Mouse (Mus musculus): Measurements from ENCODE around the gene Phldb2.

Gene Phldb2

DNA sequence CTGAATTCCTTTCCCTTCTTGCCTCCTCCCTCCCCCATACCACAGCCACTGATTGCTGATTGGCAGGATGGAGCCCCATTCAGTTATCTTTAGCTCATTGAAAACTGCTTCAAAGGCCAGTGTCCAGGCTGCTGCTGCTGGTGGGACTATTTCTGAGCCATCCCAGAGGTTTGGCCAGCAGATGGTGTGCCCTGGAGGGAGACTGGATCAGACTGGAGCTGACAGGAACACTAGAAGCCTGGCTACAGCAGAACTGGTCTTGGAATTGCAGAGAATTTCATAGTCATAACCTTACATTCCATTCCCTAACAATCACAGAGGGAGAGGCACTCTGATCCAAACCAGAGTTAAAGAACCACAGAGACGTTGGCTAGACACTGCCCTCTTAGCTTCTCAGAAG, 60.5 kb downstream of the Phldb2 start:
- no peak for DNase-seq (ENCODE audit: low spot score in 2 of 2)

DNA sequence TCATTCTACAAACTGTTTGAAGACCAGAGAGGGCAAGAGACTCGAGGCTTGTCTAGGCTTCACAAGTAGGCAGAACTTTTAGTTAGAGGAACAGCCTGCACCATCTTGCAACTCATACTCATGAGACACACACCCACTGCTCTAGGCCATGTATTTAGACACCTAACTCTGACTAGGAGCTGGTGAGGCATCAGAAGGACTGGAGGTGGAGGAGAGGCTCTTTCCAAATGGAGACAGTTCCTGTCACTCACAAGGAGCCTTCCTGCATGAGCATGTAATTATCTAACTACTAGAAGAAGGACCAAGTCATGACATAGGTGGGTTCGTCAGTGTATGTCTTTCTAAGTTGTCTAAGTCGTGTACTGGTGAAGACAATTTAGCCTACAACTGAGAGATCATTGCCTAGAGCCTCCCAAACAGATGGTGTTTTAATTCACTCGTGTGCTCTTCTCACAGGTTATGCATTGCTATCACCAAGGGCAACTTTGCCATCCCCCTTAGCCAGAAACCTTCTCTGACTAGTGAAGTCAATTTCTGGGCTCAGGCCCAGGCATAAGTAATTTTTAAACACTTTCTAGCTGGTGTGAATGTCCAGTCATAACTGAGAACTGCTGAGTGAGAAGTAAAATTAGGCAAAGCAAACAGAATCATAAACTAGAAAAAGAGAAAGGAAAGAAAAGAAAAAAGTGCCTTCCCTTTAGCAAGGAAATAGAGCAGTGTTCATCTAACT, 62.8 kb downstream of the Phldb2 start:
- no peak for DNase-seq (ENCODE audit: low spot score in 2 of 2)

DNA sequence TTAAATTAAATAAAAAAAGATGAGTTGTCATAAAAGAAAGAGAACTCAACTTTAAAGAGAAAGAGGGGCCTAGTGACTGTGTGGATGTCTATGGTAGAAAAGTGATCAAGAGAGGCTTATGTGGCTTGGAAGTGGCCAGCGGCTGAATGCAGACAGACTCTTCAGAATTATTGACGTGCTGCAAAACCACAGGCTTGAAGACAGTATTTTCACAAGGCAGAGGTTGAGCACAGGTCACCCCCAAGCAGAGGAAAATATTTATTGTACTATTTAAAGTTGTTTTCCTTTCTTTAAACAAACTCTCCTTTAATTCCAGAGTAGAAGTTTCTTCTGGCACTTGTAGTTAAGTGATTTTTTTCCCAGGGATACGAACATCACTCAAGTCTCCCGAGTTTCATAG, 63.8 kb downstream of the Phldb2 start:
- no peak for DNase-seq (ENCODE audit: low spot score in 2 of 2)

DNA sequence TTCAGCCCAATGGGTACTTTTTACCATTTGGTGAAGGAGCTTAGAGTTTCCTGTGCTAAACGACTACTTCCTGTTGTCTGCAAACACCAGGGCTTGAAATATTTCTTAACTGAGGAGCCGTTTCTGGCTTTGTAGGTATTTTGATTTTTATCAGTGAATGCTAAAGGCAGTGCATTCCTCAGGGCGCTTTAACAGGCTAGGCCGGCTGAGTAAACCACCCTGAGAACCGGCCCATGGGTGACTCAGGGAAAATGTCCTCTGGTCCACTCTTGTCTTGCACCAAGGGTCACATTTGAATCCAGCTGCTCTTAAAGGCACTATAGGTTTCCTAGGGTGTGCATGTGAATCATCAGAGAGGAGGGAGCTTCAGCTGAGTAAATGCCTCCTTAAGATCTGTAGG, 66.8 kb downstream of the Phldb2 start:
- DNase-seq (ENCODE audit: low spot score in 2 of 2), result no peak

DNA sequence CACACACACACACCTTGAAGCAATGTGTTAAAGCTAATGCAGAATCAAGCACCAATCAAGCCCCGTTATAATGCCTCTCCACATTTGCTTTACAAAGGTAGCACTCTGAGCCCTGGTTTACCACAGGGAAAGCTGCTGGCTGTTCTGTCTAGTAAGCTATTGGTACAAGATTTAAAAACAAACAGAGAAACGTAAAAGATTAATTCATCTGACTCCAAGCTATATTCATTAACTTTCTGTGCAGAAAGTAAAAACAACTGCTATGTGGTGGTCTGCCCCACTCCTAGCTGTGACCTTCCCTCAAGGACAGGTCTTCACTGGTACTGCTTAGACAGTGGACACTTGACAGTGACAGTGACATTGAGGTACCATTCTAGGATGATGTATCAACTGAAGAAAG, 69.2 kb downstream of the Phldb2 start:
- no peak for DNase-seq (ENCODE audit: low spot score in 2 of 2)

DNA sequence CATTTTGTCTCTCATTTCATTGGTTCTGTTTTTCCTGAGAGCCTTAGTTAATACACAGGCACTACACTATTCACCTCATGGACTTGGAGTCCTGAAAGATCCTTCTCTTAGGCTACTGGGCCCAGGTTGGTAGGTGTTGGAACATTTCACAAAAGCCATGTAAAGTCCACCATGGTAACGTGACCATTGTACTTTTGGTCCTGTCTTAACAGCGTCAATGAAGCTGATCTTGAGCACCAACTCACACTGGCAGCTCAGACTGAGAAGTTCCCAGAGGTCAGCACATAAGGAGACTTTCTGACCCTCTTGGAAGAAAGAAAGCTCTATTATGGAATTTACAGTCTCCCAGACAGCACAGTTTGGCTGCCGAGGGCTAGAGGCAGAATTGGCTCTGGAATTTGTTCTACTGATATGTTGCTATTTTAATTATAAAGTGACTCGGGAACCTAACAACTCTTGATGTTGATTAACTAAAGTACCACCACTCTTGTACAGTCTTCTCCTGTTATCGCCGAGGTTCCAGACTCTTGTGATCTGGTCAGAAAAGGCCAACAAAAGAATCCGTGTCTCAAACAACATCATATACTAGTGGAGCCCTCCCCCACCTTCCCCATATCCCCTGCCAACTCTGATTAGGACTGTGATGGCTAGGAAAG, 72.1 kb downstream of the Phldb2 start:
- no peak for DNase-seq (ENCODE audit: low spot score in 2 of 2)

DNA sequence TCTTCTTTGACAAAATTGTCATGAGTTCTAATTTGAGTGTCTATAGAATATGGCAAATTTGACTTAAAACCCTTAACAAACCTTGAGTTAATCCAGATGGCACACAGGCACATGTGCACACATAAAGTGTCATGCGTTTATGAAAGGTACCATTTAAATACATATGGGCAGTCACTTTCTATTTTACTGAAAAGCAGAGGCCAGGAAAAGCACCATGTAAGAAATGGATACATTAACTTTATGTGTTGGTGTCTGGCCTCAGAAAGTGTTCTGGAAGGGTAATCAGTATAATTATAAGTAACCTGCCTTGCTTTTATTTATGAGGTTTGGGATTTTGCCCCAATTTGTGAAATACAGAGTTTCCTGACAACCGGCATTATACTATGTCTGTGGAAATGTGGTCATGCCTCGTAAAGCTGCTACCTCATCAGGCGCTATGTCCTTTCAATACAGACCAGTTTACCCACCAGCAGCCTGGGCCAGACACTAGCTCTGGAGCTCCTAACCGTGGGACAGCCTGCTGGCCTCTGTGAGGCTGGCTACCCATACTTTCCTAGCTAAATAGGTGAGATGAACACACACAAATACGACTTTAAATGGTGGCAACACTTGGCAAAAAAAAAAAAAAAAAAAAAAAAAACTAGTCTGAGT, 73.2 kb downstream of the Phldb2 start:
- DNase-seq (ENCODE audit: low spot score in 2 of 2), result no peak

DNA sequence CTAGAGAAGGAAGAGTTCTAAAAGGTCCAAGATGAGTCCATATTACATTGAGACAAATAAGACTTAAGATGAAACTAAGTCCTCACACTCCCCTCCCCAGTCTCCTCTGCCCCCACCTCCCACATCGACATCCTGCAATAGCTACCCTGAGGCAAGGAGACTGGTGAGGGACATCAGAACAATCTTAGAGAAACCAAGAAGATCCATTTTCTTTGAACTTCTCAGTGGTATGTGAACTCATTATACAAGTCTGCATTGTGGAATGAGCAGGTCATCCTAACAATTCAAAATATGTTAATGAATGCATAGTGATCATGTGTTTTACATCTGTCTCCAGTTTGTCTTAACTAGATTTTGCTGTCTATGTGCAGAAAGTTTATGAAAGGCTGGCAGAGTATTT, 75.7 kb downstream of the Phldb2 start:
- DNase-seq (ENCODE audit: low spot score in 2 of 2), result no peak

DNA sequence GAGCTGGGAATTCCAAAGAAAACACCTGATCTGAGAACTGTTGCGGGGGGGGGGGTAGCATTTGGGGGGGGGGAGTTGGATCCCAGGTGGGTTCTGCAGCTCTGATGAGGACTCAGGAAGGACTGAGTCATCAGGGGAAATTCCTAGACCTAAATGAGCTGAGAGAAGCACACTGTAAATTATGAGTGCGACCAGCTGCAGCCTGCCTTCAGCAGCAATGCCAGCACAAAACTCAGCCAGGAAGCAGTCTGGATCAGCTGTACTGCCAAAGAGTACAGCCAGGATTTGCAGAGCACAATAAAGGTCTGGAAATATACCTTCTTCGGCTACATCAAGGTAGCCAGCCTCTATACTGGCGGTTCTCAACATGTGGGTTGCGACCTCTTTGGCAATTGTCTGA, 76.2 kb downstream of the Phldb2 start:
- no peak for DNase-seq (ENCODE audit: low spot score in 2 of 2)

DNA sequence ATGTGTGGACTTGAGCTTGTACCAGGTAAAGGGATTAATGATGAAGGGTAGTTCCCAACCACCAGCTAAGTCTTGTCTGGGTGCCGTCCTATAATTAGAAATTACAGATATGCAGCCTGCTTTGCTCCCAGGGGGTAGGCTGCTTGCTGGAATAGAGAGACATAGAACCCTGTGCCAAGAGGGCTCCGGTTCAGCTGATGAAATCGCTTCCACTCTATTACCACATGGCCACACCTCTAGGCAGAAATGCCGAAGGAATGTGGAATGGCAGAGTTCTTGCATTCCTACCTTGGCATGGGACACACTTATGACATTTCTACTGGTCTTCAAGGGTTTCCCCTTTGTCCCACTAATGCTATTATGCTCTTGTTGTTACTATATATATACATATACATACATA, 80.0 kb downstream of the Phldb2 start:
- DNase-seq (ENCODE audit: low spot score in 2 of 2), result no peak

DNA sequence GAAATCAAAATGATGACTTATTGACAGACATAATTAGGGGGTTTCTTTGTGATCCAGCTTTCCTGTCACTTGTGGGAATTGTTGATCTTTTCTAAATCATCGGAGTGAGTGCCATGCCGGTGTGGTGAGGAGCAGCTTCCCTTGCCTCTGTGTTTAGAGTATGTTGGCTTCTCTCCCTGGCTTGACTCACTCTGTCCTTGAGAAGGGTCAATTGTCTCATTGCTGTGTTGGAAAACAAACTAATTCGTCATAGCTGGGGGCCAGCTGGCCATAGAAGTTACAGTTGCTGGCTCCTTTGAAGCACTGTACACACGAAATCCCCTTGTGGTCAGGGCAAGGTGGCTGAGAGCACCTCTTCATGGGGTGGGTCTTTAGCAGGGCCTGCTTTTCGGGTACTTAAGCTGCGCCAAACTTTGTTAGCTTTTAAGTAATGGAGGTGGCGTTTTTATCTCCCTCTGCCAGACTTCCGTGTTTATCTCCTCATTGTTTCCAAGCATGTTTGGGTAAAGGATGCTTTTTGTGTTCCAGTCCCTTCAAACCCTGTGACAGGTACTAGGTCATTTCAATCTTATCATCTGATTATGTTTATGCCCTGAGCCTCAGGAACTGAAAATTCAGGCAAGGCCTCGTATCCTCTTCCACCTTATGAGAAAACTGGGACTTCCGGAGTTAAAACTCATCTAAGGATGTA, 82.0 kb downstream of the Phldb2 start:
- DNase-seq (ENCODE audit: low spot score in 2 of 2), result no peak

DNA sequence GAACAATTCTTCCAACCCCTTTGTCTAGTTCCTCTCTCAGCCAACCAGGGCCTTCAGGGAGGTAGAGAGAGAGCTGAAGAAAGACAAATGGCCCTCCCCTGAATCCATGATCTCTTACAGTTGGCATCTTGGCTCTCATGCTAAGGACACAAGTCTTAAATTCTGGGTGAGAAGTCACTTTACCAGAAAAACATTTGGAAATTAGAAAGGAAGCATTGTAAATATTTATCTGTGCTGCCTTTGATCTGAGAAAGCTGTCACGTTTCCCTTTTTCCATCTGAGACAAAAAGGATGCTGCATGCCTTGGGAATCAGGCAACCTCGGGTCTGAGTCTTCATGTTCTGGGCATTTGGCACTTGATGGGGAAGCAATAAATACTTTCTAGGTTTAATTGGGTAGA, 82.7 kb downstream of the Phldb2 start:
- no peak for DNase-seq (ENCODE audit: low spot score in 2 of 2)

DNA sequence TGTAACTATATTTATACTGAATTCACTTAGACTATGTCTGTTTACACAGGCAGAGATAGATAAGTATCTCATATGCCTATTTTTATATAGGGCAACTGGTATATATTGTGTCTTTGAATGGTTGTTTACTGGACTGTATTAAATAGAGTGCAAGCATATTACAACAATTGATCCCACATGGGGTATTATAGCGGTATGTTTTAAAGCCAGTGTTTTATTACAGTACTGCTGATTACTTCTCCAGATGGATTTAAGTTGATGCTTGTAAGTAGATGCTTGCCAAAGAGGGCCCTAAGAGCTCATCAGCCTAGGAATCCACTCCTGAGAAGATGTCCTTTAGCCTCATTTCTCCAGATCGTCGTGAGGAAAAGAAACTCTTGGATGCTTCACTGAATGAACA, 84.4 kb downstream of the Phldb2 start:
- no peak for DNase-seq (ENCODE audit: low spot score in 2 of 2)

DNA sequence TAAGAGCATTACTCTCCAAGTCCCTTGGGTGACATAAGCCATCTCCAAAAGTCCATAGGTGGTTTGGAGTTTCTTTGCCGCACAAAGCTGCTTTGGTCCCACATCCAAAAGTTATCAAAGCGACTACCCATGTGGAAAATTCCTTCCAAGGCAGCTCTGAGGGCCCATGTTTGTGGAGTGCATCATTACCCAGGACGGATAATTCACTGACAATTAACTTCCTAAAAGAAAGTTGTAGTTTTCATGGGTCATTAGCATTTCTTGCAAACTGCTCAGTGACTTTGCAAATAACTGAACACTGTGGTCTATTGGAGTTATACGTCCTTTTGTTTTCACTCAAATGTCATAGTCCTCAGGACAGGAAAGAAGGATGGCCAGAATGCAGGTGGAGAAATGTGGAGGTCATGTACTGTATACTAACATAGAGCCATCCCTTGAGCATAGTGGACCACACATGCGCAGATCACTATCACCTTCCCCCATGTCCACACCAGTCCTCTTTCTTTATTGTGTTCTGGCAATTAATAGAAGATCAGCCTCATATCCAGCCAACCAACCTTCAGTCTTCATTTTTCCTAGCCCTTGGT, 96.0 kb downstream of the Phldb2 start:
- no peak for DNase-seq (ENCODE audit: low spot score in 2 of 2)

DNA sequence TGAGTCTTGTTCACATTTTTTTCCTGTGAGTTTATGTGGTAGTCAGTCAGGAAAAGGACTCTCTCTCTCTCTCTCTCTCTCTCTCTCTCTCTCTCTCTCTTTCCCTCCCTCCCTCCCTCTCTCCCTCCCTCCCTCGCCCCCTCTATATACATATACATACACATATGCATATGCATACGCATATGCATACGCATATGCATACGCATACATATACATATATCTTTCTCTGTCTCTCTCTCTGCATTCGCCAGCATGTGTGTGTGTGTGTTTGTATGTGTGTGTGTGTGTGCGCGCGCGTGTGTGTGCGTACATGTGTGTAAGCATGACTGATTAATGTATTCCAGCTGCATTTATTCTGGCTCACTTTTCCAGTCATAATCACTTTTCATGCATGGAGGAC, 98.9 kb downstream of the Phldb2 start:
- DNase-seq (ENCODE audit: low spot score in 2 of 2), result no peak

DNA sequence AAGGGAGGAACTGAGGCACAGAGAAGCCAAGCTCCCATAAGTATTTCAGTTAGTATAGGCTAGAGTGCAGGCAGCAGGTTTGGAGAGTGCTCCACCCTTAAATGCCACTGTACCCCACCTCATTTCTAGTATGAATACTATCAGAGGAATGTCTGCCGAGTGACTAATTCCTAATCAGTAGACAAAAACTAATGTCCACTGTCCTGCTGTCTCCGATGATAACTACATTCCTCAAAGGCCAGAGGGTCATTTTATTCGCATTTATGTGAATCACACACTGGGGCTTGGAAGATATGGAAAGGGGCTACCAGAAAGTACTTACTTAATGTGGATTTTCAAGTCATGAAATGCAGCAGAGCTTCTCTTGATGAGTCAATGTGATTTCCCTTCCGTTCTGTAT, 104.4 kb downstream of the Phldb2 start:
- no peak for DNase-seq (ENCODE audit: low spot score in 2 of 2)

DNA sequence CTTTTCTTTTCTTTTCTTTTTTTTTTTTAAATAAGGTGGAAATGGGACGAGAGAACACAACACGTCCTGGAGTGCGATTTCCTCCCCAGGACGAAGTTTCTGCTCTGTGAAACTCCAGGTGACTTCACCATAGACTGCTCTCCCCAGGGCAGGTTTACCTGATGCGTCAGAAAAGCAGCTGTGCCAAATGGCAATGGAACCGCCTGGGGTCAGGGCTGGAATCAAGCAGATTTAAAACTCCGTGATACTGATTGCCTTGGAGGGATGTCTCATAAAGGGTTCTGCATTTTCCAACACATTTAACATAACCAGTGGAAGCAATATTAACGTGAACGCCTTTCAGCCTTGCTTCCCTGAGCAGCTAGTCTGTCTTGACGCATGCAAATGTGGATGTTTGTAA, 108.5 kb downstream of the Phldb2 start:
- DNase-seq (ENCODE audit: low spot score in 2 of 2), result no peak

DNA sequence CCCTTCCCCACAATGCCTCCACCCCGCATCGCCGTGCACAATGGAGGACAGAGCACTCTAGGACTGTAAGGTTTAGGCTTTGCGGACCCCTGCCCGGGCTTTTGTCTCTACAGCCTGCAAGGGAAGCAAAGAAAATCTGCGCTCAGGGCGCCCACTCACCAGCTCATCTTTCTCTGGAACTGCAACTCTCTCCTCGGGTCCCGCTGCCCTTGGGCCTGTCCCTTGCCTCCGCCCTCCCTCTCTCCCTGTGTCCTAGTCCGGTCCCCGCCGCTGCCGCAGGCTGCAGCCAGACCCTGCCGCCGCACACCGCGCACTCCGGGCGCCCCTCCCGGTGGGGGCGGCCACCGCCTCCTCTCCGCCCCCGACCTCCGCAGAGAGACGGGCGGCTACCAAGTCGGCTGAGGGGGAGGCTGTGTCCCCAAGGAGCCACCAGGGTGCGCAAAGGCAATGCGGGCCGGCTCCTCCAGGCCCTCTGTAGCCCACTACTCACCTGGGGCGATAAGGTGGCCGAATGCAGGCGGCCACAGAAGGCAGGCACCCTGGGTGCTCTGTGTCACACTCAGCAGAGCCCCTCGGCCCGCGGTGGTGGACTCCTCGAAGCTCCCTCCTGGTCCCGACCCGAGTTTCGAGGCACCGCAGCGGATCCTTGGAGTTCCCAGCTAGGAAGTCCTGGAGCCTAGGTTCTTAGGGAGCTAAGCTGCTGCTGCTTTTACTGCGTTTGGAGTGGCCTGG, 109.2 kb downstream of the Phldb2 start:
- peak; percentile 8 to 24 for DNase-seq (ENCODE audit: low spot score in 2 of 2)

DNA sequence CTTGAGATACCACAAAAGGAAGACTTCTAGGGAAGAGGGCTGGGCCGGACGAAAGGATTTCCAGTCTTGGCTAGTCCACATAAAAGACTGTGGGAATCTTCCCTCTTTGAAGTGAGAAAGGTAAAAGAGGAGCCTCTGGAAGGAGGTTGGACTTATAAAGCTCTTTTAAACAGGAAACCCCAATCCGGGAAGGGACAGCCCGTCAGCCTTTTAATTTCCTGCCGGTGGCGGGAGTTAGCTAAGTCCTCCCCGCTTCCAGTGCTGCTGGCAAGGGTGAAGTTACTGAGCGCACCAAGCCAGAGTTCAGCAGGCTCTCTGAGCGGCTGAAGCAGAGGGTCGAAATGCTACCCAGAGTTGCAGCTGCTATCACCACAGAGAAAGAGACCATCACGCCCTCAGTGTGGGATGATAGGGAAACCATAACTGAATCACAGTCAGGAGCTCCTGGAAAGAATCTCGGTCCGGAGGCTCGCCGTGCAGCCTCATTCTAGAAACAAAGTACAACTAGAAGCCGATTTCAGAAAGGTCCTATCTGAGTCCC, 110.0 kb downstream of the Phldb2 start:
- DNase-seq (ENCODE audit: low spot score in 2 of 2), result no peak

DNA sequence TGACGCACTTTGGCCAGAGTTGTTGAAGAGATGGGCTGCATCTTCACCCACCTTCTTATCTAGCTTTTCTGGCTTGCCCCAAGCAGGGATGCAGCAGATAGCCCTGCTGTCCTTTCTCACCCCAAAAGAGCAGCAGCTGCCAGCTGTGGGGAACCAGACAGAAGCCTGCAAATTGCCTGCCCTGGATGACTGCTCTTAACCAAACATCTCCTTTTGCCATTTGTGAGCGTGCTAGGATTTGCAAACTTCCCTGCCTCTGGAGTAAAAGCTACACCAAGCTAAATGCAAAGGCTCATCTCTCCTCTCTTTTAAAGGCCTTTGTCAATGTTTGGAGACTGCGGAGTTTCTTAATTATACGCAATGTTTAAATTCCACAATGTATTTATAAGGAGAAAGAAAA, 111.0 kb downstream of the Phldb2 start:
- DNase-seq (ENCODE audit: low spot score in 2 of 2), result no peak

DNA sequence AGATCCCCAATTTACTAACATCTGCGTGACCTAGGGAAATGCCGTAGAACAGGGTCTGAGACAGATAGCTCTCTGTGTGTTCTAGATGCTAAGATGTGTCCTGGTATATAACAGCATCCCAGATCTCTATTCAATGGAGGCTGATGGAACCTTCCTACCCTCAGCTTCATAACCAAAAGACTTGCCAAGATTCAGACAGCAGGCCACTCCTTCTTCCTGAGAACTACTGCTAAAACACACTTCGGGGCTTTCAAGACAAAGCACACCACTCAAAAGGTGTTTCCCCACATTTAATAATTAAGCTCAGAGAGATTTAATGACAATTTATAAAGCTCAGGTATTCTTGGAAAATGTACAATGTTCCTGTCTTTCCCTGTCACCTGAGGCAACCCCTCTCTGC, 111.6 kb downstream of the Phldb2 start:
- no peak for DNase-seq (ENCODE audit: low spot score in 2 of 2)
